Mouse (Mus musculus): ENCODE results near the gene Pkib.

Gene Pkib

DNA sequence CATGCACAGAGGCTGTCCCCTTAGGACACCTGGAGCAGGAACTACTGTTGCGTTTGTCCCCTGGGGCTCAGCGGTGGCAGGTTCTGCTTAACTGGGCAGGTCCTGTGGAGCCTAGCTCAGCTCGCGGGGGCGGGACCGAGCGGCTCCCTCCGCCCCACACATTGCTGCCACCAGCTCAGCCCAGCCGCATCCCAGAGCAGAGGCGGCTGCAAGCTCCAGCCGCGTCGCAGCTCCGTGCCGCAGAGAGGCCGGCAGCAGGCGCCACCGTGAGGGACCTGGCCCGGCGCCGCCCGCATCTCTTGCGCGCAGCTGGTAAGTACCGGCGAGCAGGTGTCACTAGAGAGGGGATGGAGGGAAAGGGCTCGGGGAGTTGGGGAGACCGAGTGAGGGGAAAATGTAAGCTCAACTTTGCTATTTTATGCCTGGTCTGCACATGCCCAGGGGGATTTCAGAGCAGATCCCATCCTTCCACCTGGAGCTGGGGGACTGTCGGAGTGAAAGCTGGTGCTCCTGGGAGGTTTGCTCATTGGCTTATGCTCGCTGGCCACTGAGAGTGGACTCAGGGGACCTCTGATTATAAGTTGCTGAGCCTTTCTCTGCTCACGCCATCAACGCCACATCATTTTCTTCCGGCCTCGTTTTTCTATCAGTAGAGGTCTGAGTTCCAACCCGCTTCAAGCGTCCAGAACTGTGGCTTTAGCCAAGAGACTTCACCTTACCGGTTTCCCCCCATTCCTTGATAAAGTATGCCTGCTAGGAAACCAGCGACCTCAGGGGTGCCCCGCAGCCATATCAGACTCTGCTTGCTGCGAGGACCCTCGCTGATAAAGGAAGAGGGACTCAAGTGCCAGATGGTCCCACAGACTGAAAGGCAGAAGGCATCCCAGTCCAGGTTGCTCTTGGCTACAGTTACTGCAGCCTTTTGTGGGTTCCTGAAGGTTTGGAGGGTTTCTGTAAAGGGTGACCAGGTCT, at the start of gene Pkib:
Gene Pkib, plus strand, starts transcription at position 86 of the 972 bp plus-strand sequence.
- peak; percentile 28 to 80 for DNase-seq (ENCODE audit: low spot score in 2 of 2)

DNA sequence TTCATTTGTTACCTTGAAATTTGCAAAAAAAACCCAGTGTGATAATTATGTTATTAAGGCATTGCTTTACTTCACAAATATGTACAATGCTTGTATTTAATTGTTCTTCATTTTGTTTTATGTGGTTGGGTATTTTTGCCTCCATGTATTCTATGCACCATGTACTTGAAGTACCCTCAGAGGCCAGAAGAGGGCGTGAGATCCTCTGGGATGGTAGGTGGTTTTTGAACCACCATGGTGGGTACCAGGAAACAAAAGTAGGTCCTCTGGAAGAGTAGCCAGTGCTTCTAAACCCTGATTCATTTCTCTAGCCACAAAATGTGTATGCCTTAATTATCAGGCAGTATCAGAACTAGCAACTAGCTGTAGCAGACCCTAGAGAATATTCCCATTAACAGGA, 47.9 kb upstream of the Pkib start:
- peak; percentile 10 to 55 for DNase-seq (ENCODE audit: low spot score in 2 of 2)

DNA sequence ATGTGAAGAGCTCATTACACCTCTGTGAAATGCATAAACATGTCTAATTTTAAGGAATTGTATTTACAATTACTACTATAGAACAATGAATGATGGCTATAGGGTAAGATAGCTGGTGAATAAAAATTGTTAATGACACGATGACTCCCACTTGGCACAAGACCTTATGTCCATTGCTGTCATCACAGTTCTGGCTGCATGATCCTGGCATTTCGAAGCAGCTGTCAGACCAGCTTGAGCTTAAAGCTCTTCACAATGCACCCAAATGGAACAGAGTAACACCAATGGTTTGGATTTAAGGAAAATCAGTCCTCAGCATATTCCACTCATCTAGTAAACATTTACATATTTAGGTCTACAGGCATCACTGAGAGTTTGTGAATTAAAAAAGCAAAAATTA, 37.5 kb upstream of the Pkib start:
- DNase-seq (ENCODE audit: low spot score in 2 of 2): no peak

DNA sequence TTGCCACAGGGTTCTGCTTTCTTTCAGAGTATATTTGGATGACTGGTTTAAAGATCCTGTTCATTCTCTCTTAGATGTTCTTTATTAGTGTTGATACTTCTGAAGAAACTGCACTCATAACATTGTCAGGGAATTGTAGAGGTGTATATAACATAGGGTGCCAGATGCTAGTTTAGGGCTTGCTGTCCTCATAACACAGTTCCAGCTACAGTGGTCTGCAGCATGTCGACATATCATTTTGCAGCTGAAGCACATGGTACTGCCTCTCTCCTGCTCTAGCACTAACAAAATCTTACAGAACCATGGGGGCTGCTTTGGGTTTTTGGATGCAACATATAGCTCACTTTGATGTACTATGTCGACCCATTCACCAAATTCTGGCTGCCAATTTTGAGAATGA, 34.6 kb upstream of the Pkib start:
- DNase-seq (ENCODE audit: low spot score in 2 of 2): no peak

DNA sequence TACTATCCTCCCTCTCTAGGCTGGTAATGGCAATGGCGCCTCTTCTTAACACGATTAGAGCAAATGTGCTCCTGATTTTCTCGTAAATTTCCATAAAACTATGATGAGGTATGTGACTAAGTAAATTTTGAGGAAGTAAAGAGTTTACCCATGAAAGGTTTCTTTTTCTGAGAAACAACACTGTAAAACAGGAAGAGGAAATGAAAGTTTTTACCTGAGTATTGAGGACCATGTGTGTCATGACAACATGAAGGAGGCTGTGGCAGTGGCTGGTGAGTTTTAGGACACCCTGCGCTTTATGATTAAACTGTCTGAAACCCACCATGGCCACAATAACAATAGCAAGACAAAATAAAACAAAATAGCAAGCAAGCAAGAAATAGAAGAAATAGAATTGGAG, 28.8 kb upstream of the Pkib start:
- DNase-seq (ENCODE audit: low spot score in 2 of 2): peak in 1 of 2 experiments; percentile 15

DNA sequence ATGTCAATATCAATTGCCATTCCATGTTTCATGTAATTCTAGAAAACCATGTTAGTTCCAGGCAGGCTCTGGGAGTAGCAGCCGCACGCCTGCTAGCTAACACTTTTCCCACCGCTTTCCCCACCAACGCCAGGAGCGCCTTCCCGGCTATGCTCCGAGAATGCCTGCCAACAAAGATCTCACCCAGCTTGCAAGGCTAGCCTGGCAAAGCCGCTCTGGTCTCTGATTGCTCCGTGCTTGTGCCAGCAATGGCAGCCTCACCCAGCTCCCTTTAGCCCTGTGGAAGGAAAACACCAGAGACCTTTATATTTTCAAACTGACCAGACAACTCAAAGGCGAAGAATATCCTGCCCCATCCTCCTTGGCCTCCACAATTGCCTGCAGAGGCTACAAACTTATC, 8.5 kb upstream of the Pkib start:
- DNase-seq (ENCODE audit: low spot score in 2 of 2): no peak

DNA sequence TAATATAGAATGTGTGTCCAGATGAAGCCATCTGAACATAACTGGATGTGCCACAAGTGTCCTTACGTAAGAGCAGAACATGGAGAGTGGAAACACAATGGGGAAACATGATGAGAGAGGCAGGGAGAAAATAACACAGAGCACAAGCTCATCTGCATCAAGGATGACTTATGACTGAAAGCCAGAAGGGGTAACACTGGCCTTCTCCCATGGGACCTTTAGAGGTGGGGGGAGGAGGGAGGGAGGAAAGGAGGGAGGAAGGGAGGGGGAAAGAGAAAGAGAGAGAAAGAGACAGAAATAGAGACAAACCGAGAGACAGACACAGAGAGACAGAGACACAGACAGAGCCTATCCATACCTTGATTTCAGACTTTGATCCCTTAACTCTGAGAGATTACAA, 4.0 kb upstream of the Pkib start:
- no peak for DNase-seq (ENCODE audit: low spot score in 2 of 2)

DNA sequence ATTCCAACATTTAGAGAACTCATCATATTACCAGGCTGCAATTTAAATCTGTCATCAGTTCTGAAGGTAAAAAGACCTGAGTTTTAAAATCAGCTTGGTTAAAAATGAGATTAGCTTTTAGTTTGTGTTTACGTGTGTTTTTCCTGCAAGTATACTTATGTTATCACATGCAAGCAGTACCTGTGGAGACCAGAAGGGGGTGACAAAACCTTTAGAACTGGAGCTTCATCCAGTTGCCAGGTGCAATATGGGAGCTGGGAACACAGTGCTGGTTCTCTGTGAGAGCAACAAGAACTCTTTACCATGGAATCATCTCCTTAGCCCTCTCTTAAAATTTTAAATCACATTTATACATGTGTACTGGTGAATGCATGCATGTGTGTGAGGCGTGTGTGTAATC, 1.2 kb upstream of the Pkib start:
- no peak for DNase-seq (ENCODE audit: low spot score in 2 of 2)

DNA sequence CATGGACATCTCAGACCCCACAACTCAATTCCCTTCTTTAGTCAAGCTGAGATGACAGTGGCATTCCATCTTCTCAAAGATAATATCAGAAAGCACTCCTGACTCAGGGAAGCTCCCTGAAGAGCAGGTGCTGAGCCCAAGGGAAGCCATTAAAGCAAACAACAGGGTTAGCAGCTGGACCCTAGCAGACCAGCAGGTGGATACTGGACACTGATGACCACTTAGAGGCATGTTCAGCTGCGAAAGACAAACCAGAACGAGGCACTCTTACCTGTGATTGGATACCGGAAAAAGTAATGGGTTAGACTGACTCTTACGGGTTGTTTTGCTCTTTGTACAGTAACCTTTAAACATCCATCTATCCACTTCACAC, 1.1 kb downstream of the Pkib start:
- DNase-seq (ENCODE audit: low spot score in 2 of 2): no peak

DNA sequence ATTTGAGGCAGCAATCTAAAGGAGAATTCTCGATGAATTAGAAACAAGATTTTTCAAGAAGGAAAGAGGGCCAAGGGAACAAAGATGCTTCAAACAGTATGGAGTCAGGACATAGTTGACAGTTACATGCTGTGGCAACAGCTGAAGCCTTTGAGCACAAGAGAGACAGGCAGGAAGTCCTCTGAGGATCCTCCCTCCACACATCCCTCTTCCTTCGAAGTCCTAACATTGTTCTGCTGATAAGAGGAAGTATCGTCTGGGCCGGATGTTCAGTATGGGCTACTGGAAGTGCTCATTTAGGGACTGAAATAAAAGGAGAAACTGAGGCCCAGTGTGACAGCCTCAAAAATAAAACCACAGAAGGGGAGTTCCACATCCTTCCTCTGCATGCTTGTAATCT, 5.2 kb downstream of the Pkib start:
- no peak for DNase-seq (ENCODE audit: low spot score in 2 of 2)

DNA sequence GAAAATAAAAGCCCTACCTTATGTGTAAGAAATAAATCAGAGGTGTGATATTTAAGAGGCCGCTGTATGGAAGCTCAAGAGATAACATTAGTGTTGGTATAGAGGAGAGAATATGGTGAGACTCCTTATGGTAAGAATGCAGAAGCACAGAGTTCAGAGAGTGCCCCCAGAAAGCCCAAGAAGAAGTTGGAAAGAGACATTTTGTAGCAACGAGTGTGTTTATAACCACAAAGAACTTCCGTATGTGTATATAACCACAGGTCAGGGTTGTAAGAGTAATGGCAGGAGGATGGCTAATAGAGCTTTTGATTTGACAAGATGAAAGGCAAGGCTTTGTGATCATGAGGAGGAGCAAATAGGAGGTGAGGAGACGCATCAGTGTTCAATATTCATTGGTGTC, 6.5 kb downstream of the Pkib start:
- no peak for DNase-seq (ENCODE audit: low spot score in 2 of 2)

DNA sequence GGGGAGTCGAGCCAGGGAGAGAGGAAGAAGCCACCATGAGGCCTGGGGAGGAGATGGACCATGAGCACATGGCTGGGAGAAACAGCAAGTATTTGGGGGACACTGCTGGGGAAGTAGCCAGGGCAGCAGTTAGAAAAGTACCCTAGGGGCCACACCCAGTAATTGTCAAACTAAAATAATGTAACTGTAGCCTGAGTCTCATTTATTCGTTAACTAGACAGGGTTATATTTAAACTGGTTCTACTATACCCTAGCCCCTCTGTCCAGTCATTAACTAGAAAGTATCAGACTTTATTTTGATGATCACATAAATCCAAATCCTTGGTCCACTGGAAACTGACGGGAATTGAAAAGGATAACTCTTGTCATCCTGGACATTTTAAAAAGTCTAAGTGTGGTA, 7.8 kb downstream of the Pkib start:
- DNase-seq (ENCODE audit: low spot score in 2 of 2): no peak

DNA sequence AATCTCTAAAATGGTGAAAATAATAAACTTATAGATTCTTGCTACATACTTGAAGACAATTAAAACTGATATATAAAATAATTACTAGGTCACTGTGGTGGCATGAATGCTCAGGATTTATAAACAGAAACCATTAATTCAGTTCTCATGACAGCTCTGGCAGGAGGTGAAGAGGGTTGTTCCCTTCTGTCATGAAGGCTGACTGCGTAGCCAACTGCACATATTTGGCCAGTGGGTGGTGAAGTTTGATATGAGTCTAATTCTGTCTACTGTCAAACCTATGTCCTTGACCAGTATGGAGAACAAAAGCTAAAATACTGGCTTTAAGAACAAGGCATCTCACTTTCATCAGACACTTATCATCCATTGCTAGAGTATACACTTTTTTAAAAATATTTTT, 21.5 kb downstream of the Pkib start:
- DNase-seq (ENCODE audit: low spot score in 2 of 2): no peak

DNA sequence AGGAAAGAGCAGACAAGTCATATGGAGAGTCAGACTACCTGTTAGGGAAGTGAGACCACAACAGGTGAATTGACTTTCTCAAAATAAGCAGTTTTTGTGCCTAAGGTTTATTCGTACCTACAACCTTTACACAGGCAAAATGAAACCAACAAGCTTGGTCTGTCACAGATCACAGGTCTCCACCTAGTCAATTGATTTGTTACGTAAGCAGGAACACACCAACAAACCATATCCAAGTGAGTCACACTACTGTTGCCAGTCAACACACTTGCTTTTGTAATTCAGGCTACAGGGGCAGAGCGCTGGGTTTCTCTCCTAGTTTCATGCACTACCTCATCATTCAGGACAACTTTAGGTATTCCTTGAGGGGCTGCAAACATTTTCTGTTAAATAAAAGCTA, 28.7 kb downstream of the Pkib start:
- no peak for DNase-seq (ENCODE audit: low spot score in 2 of 2)

DNA sequence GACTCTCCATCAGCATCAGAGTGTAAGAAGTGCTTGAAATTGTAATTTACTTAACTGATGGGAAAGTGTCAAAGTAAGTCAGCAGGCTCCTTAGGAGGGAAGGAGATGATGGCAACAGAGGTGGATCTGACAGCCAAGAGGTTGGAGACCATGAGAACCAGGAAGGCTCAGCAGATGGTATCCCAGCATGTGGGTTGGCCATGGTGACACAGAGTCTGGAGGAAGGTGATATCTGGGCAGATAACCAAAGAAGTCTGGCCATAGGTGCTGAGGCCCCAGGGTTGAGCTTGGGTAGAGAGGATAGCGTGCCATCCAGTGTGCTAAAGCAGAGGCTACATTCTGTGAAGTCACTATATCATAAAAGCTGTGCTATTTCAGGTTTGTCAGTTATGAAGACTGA, 32.0 kb downstream of the Pkib start:
- DNase-seq (ENCODE audit: low spot score in 2 of 2): no peak

DNA sequence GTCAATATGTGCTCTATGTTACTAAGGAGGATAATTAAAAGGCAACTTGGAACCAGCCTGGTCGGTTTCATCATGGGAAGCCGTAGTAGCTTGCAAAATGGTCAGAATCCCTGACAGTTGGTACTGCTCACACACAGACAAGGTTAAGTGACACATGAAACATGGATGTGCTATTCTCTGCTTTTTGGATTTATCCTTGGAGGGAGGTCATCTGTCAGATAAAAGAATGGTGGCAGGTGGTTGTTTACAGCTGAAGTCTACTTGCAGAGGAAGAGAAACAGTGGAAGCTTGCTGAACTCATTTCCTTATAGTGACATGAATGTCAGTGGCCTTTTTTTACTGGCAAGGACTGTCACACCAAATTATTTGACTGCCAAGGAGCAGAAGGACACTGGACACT, 32.5 kb downstream of the Pkib start:
- no peak for DNase-seq (ENCODE audit: low spot score in 2 of 2)

DNA sequence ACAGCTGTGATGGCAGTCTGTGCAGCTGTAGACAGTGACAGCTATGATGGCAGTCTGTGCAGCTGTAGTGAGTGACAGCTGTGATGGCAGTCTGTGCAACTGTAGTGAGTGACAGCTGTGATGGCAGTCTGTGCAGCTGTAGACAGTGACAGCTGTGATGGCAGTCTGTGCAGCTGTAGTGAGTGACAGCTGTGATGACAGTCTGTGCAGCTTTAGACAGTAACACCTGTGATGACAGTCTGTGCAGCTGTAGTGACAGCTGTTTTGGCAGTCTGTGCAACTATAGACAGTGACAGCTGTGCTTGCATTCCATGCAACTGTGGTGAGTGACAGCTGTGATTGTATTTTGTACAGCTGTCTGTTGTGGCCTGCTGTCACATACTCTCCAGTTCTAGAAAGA, 44.0 kb downstream of the Pkib start:
- DNase-seq (ENCODE audit: low spot score in 2 of 2): no peak

DNA sequence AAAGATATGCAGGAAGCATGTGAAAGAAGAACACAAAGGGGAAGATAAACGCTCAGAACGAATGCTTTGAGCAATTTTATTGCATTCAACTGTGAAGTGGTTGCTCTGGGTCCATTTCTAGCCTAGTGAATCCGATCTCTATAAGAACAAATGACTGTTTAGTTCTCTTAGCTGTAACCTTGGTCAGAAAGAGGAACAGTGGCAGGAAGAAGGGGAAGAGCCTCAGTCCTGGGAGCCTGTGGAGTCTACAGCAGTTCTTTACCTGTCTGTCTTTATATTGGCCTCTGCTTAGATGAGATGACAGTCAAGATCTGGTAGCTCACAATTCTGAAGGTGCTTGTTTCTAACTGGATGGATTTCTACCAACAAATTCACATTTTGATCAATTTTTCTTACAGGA, 56.2 kb downstream of the Pkib start:
- no peak for DNase-seq (ENCODE audit: low spot score in 2 of 2)

DNA sequence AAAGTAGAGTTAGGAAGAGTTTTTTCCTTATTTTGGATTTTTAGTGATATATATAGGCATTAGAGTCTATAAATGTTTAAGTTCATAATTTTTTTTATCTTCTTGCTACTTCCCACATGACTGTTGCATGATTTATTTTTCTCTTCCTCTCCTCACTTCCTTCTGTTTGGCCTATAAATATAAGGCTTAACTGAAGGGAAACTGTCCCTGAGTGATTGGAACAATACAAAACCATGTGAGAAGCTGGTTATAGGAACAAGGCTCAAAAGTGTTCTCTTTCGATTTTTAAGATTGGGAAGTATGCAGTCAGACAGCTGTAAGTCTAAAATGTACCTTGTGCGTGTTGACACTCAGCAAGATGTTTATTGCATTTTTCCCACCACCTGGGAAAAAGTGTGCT, 58.4 kb downstream of the Pkib start:
- no peak for DNase-seq (ENCODE audit: low spot score in 2 of 2)

DNA sequence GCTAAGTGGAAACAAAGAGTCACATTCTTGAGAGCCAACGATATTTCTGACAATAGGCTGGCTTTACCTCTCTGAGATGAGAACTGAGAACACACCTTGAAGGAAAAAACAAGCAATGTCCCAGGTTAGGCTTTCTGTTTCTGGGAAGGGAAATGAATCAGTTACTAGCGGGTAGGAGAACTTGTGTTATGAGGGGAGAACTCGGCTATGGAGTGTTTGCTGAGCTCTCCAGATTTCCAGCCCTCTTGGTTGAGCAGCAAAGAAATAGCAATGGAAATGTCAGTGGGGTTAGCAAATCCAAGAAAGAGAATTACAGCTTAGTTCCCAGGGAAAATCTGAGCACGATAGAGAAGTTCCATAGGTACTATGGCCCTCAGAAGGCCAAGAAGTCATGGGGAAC, 70.5 kb downstream of the Pkib start:
- no peak for DNase-seq (ENCODE audit: low spot score in 2 of 2)

DNA sequence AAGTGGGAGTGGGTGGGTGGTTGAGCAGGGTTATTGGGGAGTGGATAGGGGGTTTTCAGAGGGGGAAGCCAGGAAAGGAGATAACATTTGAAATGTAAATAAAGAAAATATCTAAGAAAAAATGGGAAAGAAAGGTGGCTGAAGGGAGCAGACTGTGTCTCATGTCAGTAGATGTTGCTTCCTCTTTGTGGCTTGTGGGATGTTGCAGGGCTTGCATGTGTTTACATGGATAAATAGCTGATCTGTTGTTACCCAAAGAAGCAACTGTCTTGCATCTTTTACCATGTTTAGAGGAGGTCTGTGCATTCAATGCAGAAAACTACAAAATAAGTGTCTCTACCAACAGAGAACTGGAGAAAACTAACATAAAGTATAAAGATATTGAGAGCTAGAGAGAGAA, 89.3 kb downstream of the Pkib start:
- no peak for DNase-seq (ENCODE audit: low spot score in 2 of 2)

DNA sequence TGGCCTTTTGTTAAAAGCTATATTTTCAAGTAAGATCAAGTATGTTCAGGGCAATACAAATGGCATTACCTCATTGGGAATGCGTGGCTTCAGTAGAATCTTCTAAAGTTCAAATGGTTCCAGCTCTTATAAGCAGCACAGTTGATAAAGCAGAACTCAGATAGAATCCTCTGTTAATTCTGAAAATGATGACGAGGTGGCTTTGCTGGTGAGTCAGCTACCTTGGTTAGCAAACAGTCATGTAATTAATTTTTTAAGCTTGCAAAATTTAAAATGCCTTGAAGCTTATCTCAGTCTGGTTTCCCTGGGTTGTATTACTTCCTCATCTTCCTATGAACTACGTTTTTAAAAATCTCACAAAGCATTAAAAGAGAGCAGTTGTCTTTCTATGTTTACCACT, 90.6 kb downstream of the Pkib start:
- DNase-seq (ENCODE audit: low spot score in 2 of 2): no peak

DNA sequence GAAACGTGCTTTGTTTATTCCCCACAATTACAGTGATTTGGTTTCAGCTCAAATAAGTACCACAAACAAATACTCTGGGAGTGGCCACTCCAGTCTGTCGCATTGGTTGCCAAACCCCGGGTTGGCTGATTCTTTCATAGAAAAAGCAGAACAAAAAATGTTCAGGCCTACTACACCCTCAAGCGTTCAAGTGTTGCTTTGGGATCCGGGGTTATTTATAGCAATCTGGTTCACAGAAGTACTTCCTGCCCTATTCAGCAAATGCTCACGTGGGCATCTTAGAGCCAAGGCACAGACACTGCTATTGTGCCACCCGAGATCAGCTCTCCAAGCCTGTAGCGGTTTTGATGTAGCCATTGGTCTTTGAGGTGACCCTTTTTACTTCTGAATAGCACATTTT, 95.9 kb downstream of the Pkib start:
- DNase-seq (ENCODE audit: low spot score in 2 of 2): peak in 1 of 2 experiments; percentile 29

DNA sequence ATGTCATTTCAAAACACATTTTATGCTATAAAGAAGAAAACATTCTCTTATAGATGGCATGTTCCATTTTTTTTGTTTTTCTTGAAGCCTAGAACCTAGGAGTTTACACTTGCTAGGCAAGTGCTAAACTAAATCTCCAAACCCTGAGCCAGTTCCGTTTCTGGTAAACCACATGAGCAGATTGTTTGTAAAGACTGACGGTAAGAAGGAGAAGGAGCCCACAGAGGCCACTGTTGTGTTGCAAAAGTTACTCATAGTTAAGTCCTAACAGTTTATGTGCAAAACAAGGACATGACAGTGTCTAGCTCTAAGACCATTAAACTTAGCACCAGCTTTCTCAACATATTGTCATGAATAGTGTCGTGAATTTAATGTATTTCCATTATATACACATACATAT, 99.9 kb downstream of the Pkib start:
- no peak for DNase-seq (ENCODE audit: low spot score in 2 of 2)
